Mouse (Mus musculus) G1E (cell line): ENCODE results near the gene Scgb1c1.

ENCODE experiments used
- CTCF ChIP-seq: IDR thresholded peaks from 2 replicates; pipeline ENCODE4 v1.5.1; 2012; ENCODE audit warnings: low read depth, low read length, inconsistent platforms, mixed read lengths
- GATA1 ChIP-seq: IDR thresholded peaks from 2 replicates; pipeline ENCODE4 v1.6.1; 2012; ENCODE audit warnings: borderline replicate concordance, low read length, inconsistent platforms, mixed read lengths
- POLR2AphosphoS5 ChIP-seq: IDR thresholded peaks from 2 replicates; pipeline ENCODE4 v1.6.1; 2012; ENCODE audit warnings: low read depth, low read length, inconsistent platforms; ENCODE audit not compliant: insufficient replicate concordance
- TAL1 ChIP-seq: conservative IDR thresholded peaks from 2 replicates; pipeline ENCODE4 v1.6.1; 2012; ENCODE audit warnings: low read depth, low read length, inconsistent platforms, mixed read lengths

DNA sequence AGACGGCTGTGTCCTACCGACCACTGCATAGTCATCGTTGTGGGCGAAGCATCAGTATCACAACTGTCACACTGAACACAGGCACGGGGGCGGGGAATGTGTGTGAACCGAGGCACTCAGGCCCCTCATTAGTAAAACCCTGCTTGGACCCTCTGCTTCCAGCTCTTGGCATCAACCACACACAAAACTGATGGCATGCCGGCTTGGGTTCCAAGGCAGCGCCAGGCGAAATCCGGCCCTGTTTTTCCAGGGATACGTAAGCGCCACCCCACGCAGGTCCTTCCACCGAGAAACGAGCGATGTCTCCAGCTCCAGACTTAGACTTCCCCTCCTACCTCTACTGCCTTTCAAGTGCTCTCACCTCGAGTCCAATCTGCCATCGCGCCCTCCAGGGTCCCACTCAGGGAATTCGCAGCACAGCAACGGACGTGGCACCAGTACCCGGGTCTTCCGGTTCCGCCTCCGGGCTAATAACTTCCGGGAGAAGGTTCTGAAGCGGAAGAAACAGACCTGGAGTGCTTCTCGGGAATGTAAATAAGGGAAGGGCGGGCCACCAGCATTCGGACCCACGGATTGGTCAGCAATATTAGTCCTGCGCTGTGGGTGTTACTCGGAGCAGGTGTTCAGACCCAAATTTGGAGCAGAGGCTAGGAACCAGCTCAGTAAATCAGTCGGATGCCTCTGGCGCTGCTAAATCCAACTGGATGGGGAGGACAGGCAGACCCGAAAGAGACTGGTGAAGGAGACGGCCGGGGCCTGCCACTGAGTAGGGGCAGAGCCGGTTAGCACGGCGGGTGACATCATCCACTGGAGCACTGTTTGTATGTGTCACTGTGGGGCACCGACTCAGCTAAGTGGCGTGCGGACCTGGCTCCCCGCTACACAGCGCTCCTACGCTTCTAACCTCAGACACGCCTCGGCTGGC is 10.8 kb downstream of the Scgb1c1 start, which contains the start of gene Gm45785:
- TF ChIP-seq TAL1 (no peak), CTCF (no peak), GATA1 (no peak), POLR2AphosphoS5 (no peak)
